Mouse (Mus musculus) bone marrow macrophage, adult 2 months (primary cell): ENCODE measurements around the gene Ccdc181.

ENCODE experiments used
- CTCF ChIP-seq: IDR thresholded peaks from 2 replicates; pipeline ENCODE4 v1.5.1; 2012; ENCODE audit warnings: low read depth, mild to moderate bottlenecking, low read length, moderate library complexity
- POLR2A ChIP-seq: IDR thresholded peaks from 2 replicates; pipeline ENCODE4 v1.6.1; 2012; ENCODE audit warnings: mild to moderate bottlenecking, low read depth, low read length, borderline replicate concordance

- TF ChIP-seq CTCF (no peak), POLR2A (no peak)
These were observed 60.5 kb downstream of the Ccdc181 start for GRCm38 (mm10) chr1:164335846-164336245.
